Mouse (Mus musculus) heart, postnatal 10 days (tissue): ENCODE results near the gene Ankar. TPM values are rescaled to one million over a fixed set of nuclear protein-coding genes. Genes with fewer than 3 reads are reported as not detected.

Experiments
- DNase-seq, 2 experiments: peaks; one replicate each; pipeline ENCODE4 v3.0.0; 2021
- intact Hi-C: fragments of 180-260 bp; cut with DNase I; formaldehyde crosslinking; loops from one replicate; pipeline ENCODE4 v1.15.1; 2025
- total RNA-seq, 2 experiments: library from RNA; stranded (reverse); gene quantifications; 2 replicates each; pipeline ENCODE4 v1.2.3; 2021

The Ankar gene
- total RNA-seq, 2 experiments from 2014 or later = not detected

- intact Hi-C loops = loop anchor here (5.0 kb wide), 2 partner anchors 403 to 562 kb away; no protein-coding TSS in a partner anchor
- DNase-seq = no peak
These were observed 14.7 kb upstream of the Ankar start for GRCm38 (mm10) chr1:72715065-72715464.

DNA sequence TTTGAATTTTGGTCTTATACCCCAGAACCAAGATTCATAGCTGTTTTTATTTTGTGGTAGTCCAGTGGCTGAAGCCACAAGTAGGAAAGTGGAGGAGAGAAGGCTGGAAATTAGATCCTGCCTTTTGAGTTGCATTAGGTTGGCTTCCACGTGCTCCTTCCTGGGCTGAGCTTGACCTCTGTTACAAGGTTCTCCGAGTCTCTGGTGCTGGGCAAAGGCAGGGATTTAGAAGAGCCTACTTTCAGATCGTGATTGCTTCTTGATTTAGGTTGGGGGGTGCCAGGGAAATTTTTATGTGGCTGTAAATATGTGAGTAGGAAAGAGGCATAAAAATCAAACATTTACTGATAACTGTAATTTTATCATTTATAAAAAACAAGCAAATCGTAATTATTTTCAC, 14.2 kb upstream of the Ankar start:
- DNase-seq = no peak
- intact Hi-C loops = no loop called here

- intact Hi-C loops = no loop called here
- no peak for DNase-seq
These were observed 11.3 kb upstream of the Ankar start for GRCm38 (mm10) chr1:72711684-72712083.

DNA sequence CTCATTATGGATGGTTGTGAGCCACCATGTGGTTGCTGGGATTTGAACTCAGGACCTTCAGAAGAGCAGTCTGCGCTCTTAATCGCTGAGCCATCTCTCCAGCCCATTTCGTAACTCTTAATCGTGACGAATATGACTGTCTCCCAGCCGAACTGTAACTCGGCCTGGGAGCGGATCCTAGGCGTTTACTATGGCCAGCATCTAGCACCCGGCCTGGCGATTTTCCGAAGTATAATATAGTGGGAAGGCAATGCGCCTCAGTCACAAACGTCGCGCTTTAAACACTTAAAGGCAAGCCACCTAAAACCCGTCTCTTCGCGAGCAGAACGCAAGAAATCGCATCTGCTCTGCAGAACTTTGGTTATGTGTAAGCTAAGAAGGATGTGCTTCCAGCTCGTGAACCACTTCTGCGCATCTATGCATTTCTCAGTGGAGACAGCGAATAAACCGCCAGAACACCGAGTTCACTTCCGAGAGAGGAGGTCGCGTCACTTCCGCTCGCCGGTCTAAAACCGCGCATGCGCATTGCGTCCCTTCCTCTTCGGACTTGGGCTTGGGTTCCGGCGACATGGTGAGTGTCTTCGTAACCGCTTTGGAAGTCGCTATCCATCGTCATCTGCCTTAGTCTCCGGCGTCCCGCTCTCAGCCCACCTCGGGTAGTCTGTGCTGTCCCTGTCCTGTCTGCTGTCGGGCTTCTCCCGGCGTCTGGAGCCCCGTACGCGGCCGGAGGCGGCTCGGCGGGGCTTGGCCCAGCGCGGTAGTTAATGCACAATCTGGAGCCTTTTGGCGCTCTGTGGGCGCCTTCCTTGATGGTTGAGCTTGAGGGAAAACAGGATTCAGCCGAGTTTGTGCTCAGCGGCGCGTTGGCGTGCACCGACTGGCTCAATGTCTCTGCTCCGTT, 10.6 kb upstream of the Ankar start, which contains the start of gene Rpl37a:
Gene Rpl37a (plus strand): TSS at position 538 of the 901 bp plus-strand sequence.
- DNase-seq = peak; percentile 96 to 97
- intact Hi-C loops = no loop called here

- intact Hi-C loops = no loop called here
- DNase-seq = no peak
These were observed 7.1 kb upstream of the Ankar start for GRCm38 (mm10) chr1:72707525-72707924.

- intact Hi-C loops = no loop called here
- DNase-seq = peak in 1 of 2 experiments; percentile 33
These were observed 1.7 kb downstream of the Ankar start for GRCm38 (mm10) chr1:72698651-72699050.

DNA sequence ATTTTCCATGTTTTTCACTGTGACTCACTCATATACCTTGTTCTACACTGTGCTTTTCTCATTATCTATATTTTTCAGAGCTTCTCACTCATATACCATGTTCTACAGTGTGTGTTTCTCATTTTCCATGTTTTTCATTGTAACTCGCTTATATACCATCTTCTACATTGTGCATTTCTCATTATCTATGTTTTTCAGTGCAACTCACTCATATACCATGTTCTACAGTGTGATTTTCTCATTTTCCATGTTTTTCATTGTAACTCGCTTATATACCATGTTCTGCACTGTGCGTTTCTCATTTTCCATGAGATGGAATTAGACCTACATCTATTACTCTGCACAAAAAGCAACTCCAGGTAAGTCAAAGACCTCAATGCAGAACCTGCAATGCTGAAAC, 4.1 kb downstream of the Ankar start:
- no peak for DNase-seq
- intact Hi-C loops = no loop called here

GRCm38 (mm10) chr1:72673070-72673469, 27.3 kb downstream of the Ankar start:
- DNase-seq = no peak

GRCm38 (mm10) chr1:72640658-72641410, 59.5 kb downstream of the Ankar start:
- peak; percentile 23 to 49 for DNase-seq
- intact Hi-C loops = no loop called here

More at GRCm38 (mm10) chr1:72673070-72673469, 27.3 kb downstream of the Ankar start:
- intact Hi-C loops = no loop called here

- intact Hi-C loops = no loop called here
- DNase-seq = no peak
These were observed 65.2 kb downstream of the Ankar start for GRCm38 (mm10) chr1:72635221-72635620.

DNA sequence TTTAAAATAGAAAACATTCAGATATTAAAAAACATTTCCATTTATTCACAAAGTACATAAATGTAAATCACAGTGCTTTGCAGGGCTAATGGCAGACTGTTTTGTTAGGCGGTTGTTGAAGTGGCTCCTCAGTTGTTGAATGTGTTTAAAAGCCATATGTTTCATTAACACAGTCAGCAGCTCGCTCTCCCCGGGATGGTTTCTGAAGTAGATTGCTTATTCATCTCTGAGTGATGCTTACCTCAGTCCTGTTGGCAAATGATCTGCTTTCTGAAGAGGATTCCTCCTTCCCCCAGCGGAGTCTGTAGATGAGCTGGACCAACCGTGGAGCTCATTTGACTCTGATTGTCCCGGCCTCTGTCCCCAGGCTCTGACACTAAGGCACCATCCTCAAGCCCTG, 88.2 kb downstream of the Ankar start:
- intact Hi-C loops = no loop called here
- no peak for DNase-seq

DNA sequence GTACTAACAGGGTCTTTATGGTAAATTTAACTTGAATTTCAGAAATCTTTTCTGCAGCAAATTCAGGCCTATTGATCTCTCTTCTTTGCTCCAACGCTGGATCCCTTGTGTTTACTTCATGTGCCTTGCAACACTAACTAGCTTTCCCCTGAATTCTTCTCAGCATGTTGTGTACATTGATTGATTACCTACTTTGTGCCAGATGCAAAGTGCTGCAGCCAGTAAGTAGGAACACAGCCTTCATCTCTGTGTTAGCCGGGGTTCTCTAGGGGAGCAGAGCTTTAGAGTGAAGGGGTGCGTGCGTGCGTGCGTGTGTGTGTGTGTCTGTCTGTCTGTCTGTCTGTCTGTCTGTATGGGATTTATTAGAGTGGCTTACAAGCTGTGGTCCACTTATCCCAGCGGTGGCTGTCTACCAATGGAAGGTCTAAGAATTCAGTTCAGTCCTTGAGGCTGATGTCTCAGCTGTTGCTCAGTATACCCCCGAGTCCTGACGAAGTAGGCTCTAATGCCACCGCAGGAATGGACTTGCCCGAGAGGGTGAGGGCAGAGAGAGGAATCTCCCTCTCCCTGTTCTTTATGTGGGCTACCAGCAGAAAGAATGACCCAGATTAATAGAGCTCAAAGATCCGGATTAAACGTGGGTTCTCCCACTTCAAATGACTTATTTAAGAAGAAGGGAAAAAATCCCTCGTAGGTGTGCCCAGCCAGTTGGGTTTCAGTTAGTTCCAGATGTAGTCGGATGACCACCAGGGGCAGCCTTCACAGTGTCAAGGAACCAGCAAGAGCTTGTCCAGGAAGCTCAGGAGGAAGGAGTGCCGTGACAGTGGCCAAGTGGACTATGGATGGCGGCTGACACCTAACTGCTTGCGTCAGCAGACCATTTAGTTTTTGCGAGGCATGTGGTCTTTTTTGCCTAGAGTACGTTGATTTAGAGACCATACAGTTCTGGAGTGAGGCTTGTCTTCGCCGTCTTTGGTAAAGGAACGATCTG, 90.2 kb downstream of the Ankar start:
- intact Hi-C loops = no loop called here
- no peak for DNase-seq

DNA sequence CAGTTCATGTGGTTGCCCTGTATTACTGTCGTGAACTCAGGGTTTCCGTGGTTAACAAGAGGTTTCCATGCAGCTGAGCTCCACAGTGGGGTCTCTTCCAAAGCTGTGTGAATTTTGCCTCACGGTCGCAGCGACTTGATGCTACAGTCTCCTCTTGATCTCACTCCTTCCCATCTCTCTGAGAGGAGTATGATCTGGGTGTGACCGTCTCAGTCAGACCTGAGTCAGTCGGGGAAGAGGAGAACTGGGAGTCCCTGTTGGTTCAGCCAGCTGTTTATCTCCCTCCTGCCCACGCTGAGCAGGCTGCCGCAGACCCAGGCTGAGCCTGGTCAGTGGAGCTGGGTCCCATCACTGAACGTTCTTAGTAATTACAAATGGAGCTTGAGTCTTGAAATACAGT, 91.2 kb downstream of the Ankar start:
- intact Hi-C loops = no loop called here
- no peak for DNase-seq

GRCm38 (mm10) chr1:72606186-72606673, 94.1 kb downstream of the Ankar start:
- intact Hi-C loops = no loop called here
- DNase-seq = no peak

GRCm38 (mm10) chr1:72602803-72603202, 97.6 kb downstream of the Ankar start:
- DNase-seq = no peak
- intact Hi-C loops = no loop called here

- peak; percentile 43 to 57 for DNase-seq
- intact Hi-C loops = no loop called here
These were observed 98.2 kb downstream of the Ankar start for GRCm38 (mm10) chr1:72602186-72602585.

DNA sequence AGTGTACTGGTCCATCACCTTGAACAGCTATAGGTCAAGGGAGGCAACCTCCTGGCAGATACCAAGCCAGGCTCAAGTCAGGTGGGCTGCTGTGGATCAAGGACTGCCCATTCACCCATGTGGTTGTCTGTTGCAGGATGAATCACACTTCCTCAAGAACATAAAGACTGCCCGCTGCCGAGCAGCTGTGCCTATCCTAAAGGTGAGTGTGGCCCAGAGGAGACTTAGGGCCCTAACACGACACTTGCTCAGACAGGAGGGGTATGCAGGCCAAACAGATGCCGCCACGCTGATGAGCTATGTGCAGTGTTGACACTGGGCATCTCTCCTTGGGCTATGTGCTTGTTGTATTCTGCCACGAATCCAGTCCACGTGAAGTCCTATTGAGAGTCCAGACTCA, 99.1 kb downstream of the Ankar start:
- DNase-seq = no peak
- intact Hi-C loops = no loop called here

- DNase-seq = peak; percentile 43 to 50
- intact Hi-C loops = no loop called here
These were observed 99.6 kb downstream of the Ankar start for GRCm38 (mm10) chr1:72600778-72601177.

- peak; percentile 81 to 85 for DNase-seq
- intact Hi-C loops = loop anchor here (10.0 kb wide), 1 partner anchor 1385 kb away; no protein-coding TSS in a partner anchor
These were observed 101.0 kb downstream of the Ankar start for GRCm38 (mm10) chr1:72599146-72600101.
